Mouse (Mus musculus) myocyte (in vitro differentiated cells): ENCODE data around the gene Vipr1. TPM values are rescaled to one million over a fixed set of nuclear protein-coding genes. Genes with fewer than 3 reads are reported as not detected.
A peak's percentile ranks its signal among the peaks of the same experiment; 100 is the strongest.

Experiments
- H3K27me3 ChIP-seq: one replicate; pipeline ENCODE4 v1.6.1; 2011; ENCODE audit not compliant: control insufficient read depth, insufficient read depth, insufficient read length
- H3K36me3 ChIP-seq: one replicate; pipeline ENCODE4 v1.6.1; 2011; ENCODE audit not compliant: control insufficient read depth, insufficient read depth
- H3K4me2 ChIP-seq: one replicate; pipeline ENCODE4 v1.6.1; 2011; ENCODE audit warnings: low read depth, control low read depth
- H3K4me3 ChIP-seq: one replicate; pipeline ENCODE4 v1.5.1; 2011; ENCODE audit warnings: mild to moderate bottlenecking, control low read depth, moderate library complexity
- H3K79me2 ChIP-seq: one replicate; pipeline ENCODE4 v1.6.1; 2011; ENCODE audit not compliant: control insufficient read depth, insufficient read depth
- H3ac ChIP-seq: one replicate; pipeline ENCODE4 v1.6.1; 2011; ENCODE audit not compliant: control insufficient read depth, insufficient read length
- CEBPB ChIP-seq: IDR thresholded peaks from 2 replicates; pipeline ENCODE4 v1.6.1; 2011; ENCODE audit warnings: mild to moderate bottlenecking, moderate library complexity; ENCODE audit not compliant: poor library complexity, insufficient read depth, severe bottlenecking
- E2F4 ChIP-seq: IDR thresholded peaks from one replicate; pipeline ENCODE4 v1.6.1; 2011; ENCODE audit warnings: mild to moderate bottlenecking, control low read depth, moderate library complexity; ENCODE audit not compliant: insufficient read depth
- MAX ChIP-seq: IDR thresholded peaks from one replicate; pipeline ENCODE4 v1.6.1; 2011; ENCODE audit warnings: low read depth, mild to moderate bottlenecking, control low read depth
- MYOD1 ChIP-seq, 3 experiments: IDR thresholded peaks; one replicate each; pipeline ENCODE4 v1.6.1; 2011; ENCODE audit warnings: control low read depth in 2 of 3, low read depth in 2 of 3, mild to moderate bottlenecking in 2 of 3, moderate library complexity in 1 of 3; ENCODE audit not compliant: insufficient read length in 2 of 3, control insufficient read depth in 1 of 3
- MYOG ChIP-seq, 3 experiments: IDR thresholded peaks; one replicate each; pipeline ENCODE4 v1.6.1; 2011; ENCODE audit warnings: control low read depth in 2 of 3, low read depth in 2 of 3, mild to moderate bottlenecking in 2 of 3; ENCODE audit not compliant: insufficient read length in 2 of 3, control insufficient read depth in 1 of 3, insufficient read depth in 1 of 3
- POLR2A ChIP-seq: IDR thresholded peaks from one replicate; pipeline ENCODE4 v1.6.1; 2011; ENCODE audit warnings: low read depth, mild to moderate bottlenecking, control low read depth, moderate library complexity; ENCODE audit not compliant: insufficient read length
- POLR2AphosphoS2 ChIP-seq: IDR thresholded peaks from one replicate; pipeline ENCODE4 v1.6.1; 2011; ENCODE audit warnings: low read depth, control low read depth; ENCODE audit not compliant: insufficient read length
- REST ChIP-seq: IDR thresholded peaks from one replicate; pipeline ENCODE4 v1.6.1; 2011; ENCODE audit warnings: mild to moderate bottlenecking, control low read depth, moderate library complexity; ENCODE audit not compliant: insufficient read depth, insufficient read length
- SRF ChIP-seq: IDR thresholded peaks from one replicate; pipeline ENCODE4 v1.6.1; 2011; ENCODE audit warnings: low read depth; ENCODE audit not compliant: control insufficient read depth, insufficient read length
- TCF12 ChIP-seq: IDR thresholded peaks from one replicate; pipeline ENCODE4 v1.6.1; 2011; ENCODE audit warnings: mild to moderate bottlenecking, control low read depth; ENCODE audit not compliant: poor library complexity, insufficient read depth, severe bottlenecking
- TCF3 ChIP-seq: IDR thresholded peaks from one replicate; pipeline ENCODE4 v1.6.1; 2011; ENCODE audit warnings: low read depth, control low read depth; ENCODE audit not compliant: insufficient read length
- USF1 ChIP-seq: IDR thresholded peaks from one replicate; pipeline ENCODE4 v1.6.1; 2011; ENCODE audit warnings: low read depth, mild to moderate bottlenecking, control low read depth, moderate library complexity
- polyA plus RNA-seq: library from polyadenylated mRNA; unstranded; fragments of >200 nt; fragmentation: generic; extraction: Trizol; gene quantifications from one replicate; pipeline ENCODE4 v1.2.1, GENCODE M21; 2012; ENCODE audit warnings: missing spikeins

Gene Vipr1
- polyA plus RNA-seq, 1 experiment: 0.29 TPM

GRCm38 (mm10) chr9:121632891-121633290 lies 9.6 kb upstream of the Vipr1 start:
- TF ChIP-seq REST: no peak
- no peak for TF ChIP-seq POLR2A
- no peak for TF ChIP-seq E2F4
- TF ChIP-seq POLR2AphosphoS2: no peak
- no peak for TF ChIP-seq MYOG (IDR thresholded peaks at IDR 0.05; ENCODE audit: control insufficient read depth in 1 of 3, insufficient read depth in 1 of 3, insufficient read length in 2 of 3, low read depth in 2 of 3)
- TF ChIP-seq USF1: no peak
- TF ChIP-seq TCF3: no peak
- no peak for TF ChIP-seq MYOD1 (IDR thresholded peaks at IDR 0.05; ENCODE audit: control insufficient read depth in 1 of 3, insufficient read length in 2 of 3, low read depth in 2 of 3)
- TF ChIP-seq MAX: no peak
- TF ChIP-seq TCF12: no peak
- no peak for TF ChIP-seq SRF
- TF ChIP-seq CEBPB: no peak
- no peak overlapping the region for H3K4me3 ChIP-seq
- H3K4me2 ChIP-seq: no peak overlapping the region
- no peaks in the 10 kb centered on the region for H3K79me2 ChIP-seq
- peaks cover 28% of the 10 kb centered on the region for H3K27me3 ChIP-seq
- no peak overlapping the region for H3ac ChIP-seq
- H3K36me3 ChIP-seq: no peaks in the 10 kb centered on the region

GRCm38 (mm10) chr9:121633306-121633705 lies 9.2 kb upstream of the Vipr1 start:
- Histone ChIP-seq H3K79me2 (no peaks in the 10 kb centered on the region), H3K4me3 (no peak overlapping the region), H3ac (no peak overlapping the region), H3K27me3 (peaks cover 31% of the 10 kb centered on the region), H3K4me2 (no peak overlapping the region), H3K36me3 (no peaks in the 10 kb centered on the region)
- TF ChIP-seq TCF12: no peak
- no peak for TF ChIP-seq CEBPB
- TF ChIP-seq MYOG (IDR thresholded peaks at IDR 0.05; ENCODE audit: control insufficient read depth in 1 of 3, insufficient read depth in 1 of 3, insufficient read length in 2 of 3, low read depth in 2 of 3): no peak
- TF ChIP-seq POLR2AphosphoS2: no peak
- TF ChIP-seq TCF3: no peak
- TF ChIP-seq MAX: no peak
- no peak for TF ChIP-seq E2F4

- Histone ChIP-seq H3K4me3 (no peak overlapping the region), H3K79me2 (no peaks in the 10 kb centered on the region), H3K36me3 (no peaks in the 10 kb centered on the region), H3K27me3 (peaks cover 57% of the 10 kb centered on the region), H3ac (no peak overlapping the region), H3K4me2 (no peak overlapping the region)
- TF ChIP-seq TCF12: no peak
- no peak for TF ChIP-seq E2F4
- no peak for TF ChIP-seq MYOG (IDR thresholded peaks at IDR 0.05; ENCODE audit: control insufficient read depth in 1 of 3, insufficient read depth in 1 of 3, insufficient read length in 2 of 3, low read depth in 2 of 3)
- no peak for TF ChIP-seq REST
- TF ChIP-seq CEBPB: no peak
- no peak for TF ChIP-seq USF1
- TF ChIP-seq TCF3: no peak
- no peak for TF ChIP-seq MYOD1 (IDR thresholded peaks at IDR 0.05; ENCODE audit: control insufficient read depth in 1 of 3, insufficient read length in 2 of 3, low read depth in 2 of 3)
- no peak for TF ChIP-seq POLR2A
- no peak for TF ChIP-seq MAX
- TF ChIP-seq SRF: no peak
- TF ChIP-seq POLR2AphosphoS2: no peak
These were observed 6.5 kb upstream of the Vipr1 start for GRCm38 (mm10) chr9:121635835-121636576.

DNA sequence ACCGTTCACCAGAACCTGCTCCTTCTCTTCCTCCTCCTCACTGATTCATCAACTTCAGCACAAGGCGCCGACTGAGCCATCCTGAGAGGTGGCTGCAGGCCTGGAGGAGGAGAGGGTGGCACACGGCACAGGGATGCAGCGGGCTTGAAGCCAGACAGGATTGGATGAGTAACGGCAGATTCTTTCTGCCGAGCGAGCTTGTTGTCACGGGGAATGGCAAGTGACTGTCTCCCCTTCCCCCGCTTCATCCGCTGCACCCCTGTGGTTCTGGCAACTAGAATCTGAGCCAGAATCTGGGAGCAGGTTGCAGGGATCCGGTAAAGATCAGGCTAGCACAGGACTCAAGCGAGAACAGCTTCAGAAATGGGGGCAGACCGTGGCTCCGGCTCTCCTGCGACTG lies 2.7 kb upstream of the Vipr1 start:
- no peak overlapping the region for H3K4me2 ChIP-seq
- no peaks in the 10 kb centered on the region for H3K79me2 ChIP-seq
- peaks cover 66% of the 10 kb centered on the region for H3K27me3 ChIP-seq
- H3K4me3 ChIP-seq: no peak overlapping the region
- TF ChIP-seq MYOD1 (IDR thresholded peaks at IDR 0.05; ENCODE audit: control insufficient read depth in 1 of 3, insufficient read length in 2 of 3, low read depth in 2 of 3): no peak
- TF ChIP-seq MAX: no peak
- no peak for TF ChIP-seq REST
- no peak for TF ChIP-seq TCF12
- no peak for TF ChIP-seq USF1
- no peak overlapping the region for H3ac ChIP-seq
- H3K36me3 ChIP-seq: no peaks in the 10 kb centered on the region

DNA sequence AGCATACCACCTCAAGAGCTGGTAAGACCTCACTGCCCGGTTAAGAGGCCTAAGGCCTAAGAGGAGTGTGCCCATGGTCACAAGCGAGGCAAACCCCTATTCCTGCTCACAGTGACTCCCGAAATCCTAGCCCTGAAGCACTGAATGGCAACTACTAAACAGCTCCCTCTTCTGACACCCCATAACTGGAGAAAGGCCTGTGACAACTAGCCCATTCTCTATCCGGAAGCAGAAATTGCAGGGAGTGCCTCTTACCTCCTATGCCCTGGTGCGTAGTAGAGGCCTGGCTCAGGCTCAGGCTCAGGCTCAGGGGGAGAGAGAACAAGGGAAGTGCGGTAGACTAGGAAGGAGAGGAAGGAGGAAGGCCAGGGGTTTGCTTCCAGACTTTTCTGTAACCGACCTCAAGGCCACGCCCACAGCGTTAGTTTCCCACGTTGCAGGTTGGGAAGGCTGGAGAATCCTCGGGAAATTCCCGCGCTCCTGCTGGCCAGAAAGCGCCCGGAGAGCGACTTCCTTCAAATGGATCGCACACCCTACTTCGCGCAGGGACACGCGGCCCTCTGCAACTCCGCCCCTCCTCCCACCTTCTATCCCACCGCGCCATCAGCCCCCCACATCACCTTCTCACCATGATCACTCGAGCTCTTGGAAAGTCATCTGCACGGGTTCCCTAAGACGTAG lies 1.1 kb upstream of the Vipr1 start:
- H3K79me2 ChIP-seq: no peaks in the 10 kb centered on the region
- no peak overlapping the region for H3K4me3 ChIP-seq
- H3K27me3 ChIP-seq: peaks cover 65% of the 10 kb centered on the region
- H3ac ChIP-seq: no peak overlapping the region
- no peak for TF ChIP-seq TCF12
- TF ChIP-seq MYOD1 (IDR thresholded peaks at IDR 0.05; ENCODE audit: control insufficient read depth in 1 of 3, insufficient read length in 2 of 3, low read depth in 2 of 3): no peak
- no peak for TF ChIP-seq POLR2AphosphoS2
- TF ChIP-seq SRF: no peak
- no peak for TF ChIP-seq REST
- no peak for TF ChIP-seq MAX
- TF ChIP-seq E2F4: no peak
- no peak for TF ChIP-seq TCF3
- no peak for TF ChIP-seq MYOG (IDR thresholded peaks at IDR 0.05; ENCODE audit: control insufficient read depth in 1 of 3, insufficient read depth in 1 of 3, insufficient read length in 2 of 3, low read depth in 2 of 3)
- no peak for TF ChIP-seq USF1
- TF ChIP-seq CEBPB: no peak
- no peak for TF ChIP-seq POLR2A
- H3K36me3 ChIP-seq: no peaks in the 10 kb centered on the region
- H3K4me2 ChIP-seq: peak overlapping the region; percentile 81
